Mouse (Mus musculus) cortical plate, adult 2 months (tissue): ENCODE measurements around the gene Dgki.

Source experiments
- CTCF ChIP-seq: fragments of 200-500 bp; IDR thresholded peaks from 2 replicates; pipeline ENCODE4 v1.5.1; 2011; ENCODE audit warnings: mild to moderate bottlenecking, control low read depth, low read length; ENCODE audit not compliant: insufficient read depth; ENCODE audit errors: extremely low read depth
- POLR2A ChIP-seq: fragments of 200-500 bp; IDR thresholded peaks from 2 replicates; pipeline ENCODE4 v1.6.1; 2011; ENCODE audit warnings: mild to moderate bottlenecking, low read length, control low read depth; ENCODE audit not compliant: insufficient read depth; ENCODE audit errors: extremely low read depth

GRCm38 (mm10) chr6:36850422-36851129 is 449.4 kb downstream of the Dgki start:
- TF ChIP-seq CTCF (no peak), POLR2A (no peak)
